Mouse (Mus musculus): Measurements from ENCODE around the gene Pzp. TPM values are rescaled to one million over a fixed set of nuclear protein-coding genes. Genes with fewer than 3 reads are reported as not detected.

Pzp gene
- polyA plus RNA-seq, 1 experiment from 2014 or later: not detected

GRCm38 (mm10) chr6:128447063-128447462, 79.5 kb downstream of the Pzp start:
- H3K4me3 ChIP-seq: no peak overlapping the region
- no peaks in the 10 kb centered on the region for H3K4me1 ChIP-seq
- 97% methylated on average over 5 of the region's 5 CpGs for WGBS
- no peaks in the 10 kb centered on the region for H3K27me3 ChIP-seq
- no peak for ATAC-seq (ENCODE audit: insufficient number of reproducible peaks, insufficient read depth, low FRiP score, low TSS enrichment)
- H3K36me3 ChIP-seq: no peaks in the 10 kb centered on the region
- H3K9ac ChIP-seq: no peak overlapping the region
- H3K4me2 ChIP-seq (replicated peaks): no peak overlapping the region
- no peaks in the 10 kb centered on the region for H3K9me3 ChIP-seq
- H3K27ac ChIP-seq: no peak overlapping the region

GRCm38 (mm10) chr6:128445761-128446535, 80.6 kb downstream of the Pzp start:
- no peaks in the 10 kb centered on the region for H3K27me3 ChIP-seq
- no peak overlapping the region for H3K4me2 ChIP-seq (replicated peaks)
- 12% methylated on average over 14 of the region's 14 CpGs for WGBS
- H3K9me3 ChIP-seq: no peaks in the 10 kb centered on the region
- no peak for ATAC-seq (ENCODE audit: insufficient number of reproducible peaks, insufficient read depth, low FRiP score, low TSS enrichment)
- no peak overlapping the region for H3K4me3 ChIP-seq
- no peaks in the 10 kb centered on the region for H3K36me3 ChIP-seq
- no peak overlapping the region for H3K9ac ChIP-seq
- no peak overlapping the region for H3K27ac ChIP-seq
- no peaks in the 10 kb centered on the region for H3K4me1 ChIP-seq

- Histone ChIP-seq H3K9me3 (no peaks in the 10 kb centered on the region), H3K4me2 (replicated peaks) (no peak overlapping the region), H3K36me3 (peaks cover 12% of the 10 kb centered on the region), H3K4me3 (no peak overlapping the region), H3K27ac (no peak overlapping the region), H3K27me3 (no peaks in the 10 kb centered on the region), H3K4me1 (peaks cover 16% of the 10 kb centered on the region), H3K9ac (no peak overlapping the region)
- no peak for ATAC-seq (ENCODE audit: insufficient number of reproducible peaks, insufficient read depth, low FRiP score, low TSS enrichment)
- WGBS: 96% methylated on average over 2 of the region's 2 CpGs
Observed at GRCm38 (mm10) chr6:128440238-128440637, 86.3 kb downstream of the Pzp start.

- H3K36me3 ChIP-seq: peaks cover 25% of the 10 kb centered on the region
- WGBS: 27% methylated on average over 18 of the region's 18 CpGs
- H3K4me2 ChIP-seq (replicated peaks): peak overlapping the region; percentile 77
- peak overlapping the region; percentile 93 for H3K27ac ChIP-seq
- no peaks in the 10 kb centered on the region for H3K27me3 ChIP-seq
- peak overlapping the region; percentile 49 for H3K9ac ChIP-seq
- H3K4me1 ChIP-seq: peaks cover 16% of the 10 kb centered on the region
- no peaks in the 10 kb centered on the region for H3K9me3 ChIP-seq
- peak overlapping the region; percentile 97 for H3K4me3 ChIP-seq
- ATAC-seq (ENCODE audit: insufficient number of reproducible peaks, insufficient read depth, low FRiP score, low TSS enrichment): peak; percentile 32; the same call in 1 of the 2 replicates
Observed at GRCm38 (mm10) chr6:128438871-128439341, 87.6 kb downstream of the Pzp start.

- Histone ChIP-seq H3K9ac (peak within 1 kb of the TSS; percentile 90), H3K36me3 (peaks cover 30% of the 10 kb centered on the region), H3K4me2 (replicated peaks) (peak within 1 kb of the TSS; percentile 77), H3K4me1 (peaks cover 16% of the 10 kb centered on the region), H3K4me3 (peak within 1 kb of the TSS; percentile 97), H3K27ac (peak within 1 kb of the TSS; percentile 93), H3K27me3 (no peaks in the 10 kb centered on the region), H3K9me3 (no peaks in the 10 kb centered on the region)
- ATAC-seq (ENCODE audit: insufficient number of reproducible peaks, insufficient read depth, low FRiP score, low TSS enrichment): peak; percentile 92
- under 1% methylated on average over 63 of the region's 67 CpGs for WGBS
Observed at GRCm38 (mm10) chr6:128438317-128438870, 88.1 kb downstream of the Pzp start, which contains the start of gene Fkbp4. TSS of gene Fkbp4 (minus strand) at chr6:128438677.

- Histone ChIP-seq H3K36me3 (peaks cover 36% of the 10 kb centered on the region), H3K4me1 (peaks cover 16% of the 10 kb centered on the region), H3K4me3 (peak overlapping the region; percentile 97), H3K9ac (peak overlapping the region; percentile 90), H3K9me3 (no peaks in the 10 kb centered on the region), H3K4me2 (replicated peaks) (peak overlapping the region; percentile 77), H3K27me3 (no peaks in the 10 kb centered on the region), H3K27ac (peak overlapping the region; percentile 93)
- peak; percentile 75 for ATAC-seq (ENCODE audit: insufficient number of reproducible peaks, insufficient read depth, low FRiP score, low TSS enrichment)
- WGBS: under 1% methylated on average over 52 of the region's 52 CpGs
Observed at GRCm38 (mm10) chr6:128437731-128438316, 88.7 kb downstream of the Pzp start.

GRCm38 (mm10) chr6:128437288-128437687, 89.2 kb downstream of the Pzp start:
- peaks cover 42% of the 10 kb centered on the region for H3K36me3 ChIP-seq
- peaks cover 16% of the 10 kb centered on the region for H3K4me1 ChIP-seq
- no peaks in the 10 kb centered on the region for H3K9me3 ChIP-seq
- ATAC-seq (ENCODE audit: insufficient number of reproducible peaks, insufficient read depth, low FRiP score, low TSS enrichment): no peak
- no peaks in the 10 kb centered on the region for H3K27me3 ChIP-seq
- peak overlapping the region; percentile 93 for H3K27ac ChIP-seq
- peak overlapping the region; percentile 90 for H3K9ac ChIP-seq
- 4% methylated on average over 10 of the region's 10 CpGs for WGBS
- H3K4me3 ChIP-seq: peak overlapping the region; percentile 97
- peak overlapping the region; percentile 77 for H3K4me2 ChIP-seq (replicated peaks)

GRCm38 (mm10) chr6:128436356-128437005, 90.0 kb downstream of the Pzp start:
- peak overlapping the region; percentile 77 for H3K4me2 ChIP-seq (replicated peaks)
- peaks cover 16% of the 10 kb centered on the region for H3K4me1 ChIP-seq
- H3K36me3 ChIP-seq: peaks cover 50% of the 10 kb centered on the region
- no peak for ATAC-seq (ENCODE audit: insufficient number of reproducible peaks, insufficient read depth, low FRiP score, low TSS enrichment)
- H3K27me3 ChIP-seq: no peaks in the 10 kb centered on the region
- no peak overlapping the region for H3K27ac ChIP-seq
- no peaks in the 10 kb centered on the region for H3K9me3 ChIP-seq
- 93% methylated on average over 8 of the region's 8 CpGs for WGBS
- peak overlapping the region; percentile 90 for H3K9ac ChIP-seq
- H3K4me3 ChIP-seq: peak overlapping the region; percentile 97

GRCm38 (mm10) chr6:128435474-128435873, 91.0 kb downstream of the Pzp start:
- ATAC-seq (ENCODE audit: insufficient number of reproducible peaks, insufficient read depth, low FRiP score, low TSS enrichment): no peak
- Histone ChIP-seq H3K27me3 (no peaks in the 10 kb centered on the region), H3K4me2 (replicated peaks) (no peak overlapping the region), H3K4me1 (peaks cover 16% of the 10 kb centered on the region), H3K9ac (no peak overlapping the region), H3K36me3 (peaks cover 59% of the 10 kb centered on the region), H3K4me3 (no peak overlapping the region), H3K27ac (no peak overlapping the region), H3K9me3 (no peaks in the 10 kb centered on the region)
- 86% methylated on average over 5 of the region's 5 CpGs for WGBS
